Mouse (Mus musculus) hindbrain, embryonic 14.5 days (tissue): ENCODE measurements at regions not wholly inside any gene's neighbourhood (a gene's known extent, or its start where the extent isn't known, plus 50 kb on each side); places are given as distances from the start of the nearest gene placed in this dataset.

Source experiments
- ATAC-seq: fragments of 200-750 bp; cut with Nextera tagmentation; 2 replicates; pipeline ENCODE4 v1.8.0; 2017; ENCODE audit warnings: moderate number of reproducible peaks, mild to moderate bottlenecking, moderate TSS enrichment, moderate library complexity; ENCODE audit not compliant: low FRiP score
- DNase-seq: peaks from one replicate; pipeline ENCODE4 v3.0.0-alpha.2; 2015; ENCODE audit warnings: low spot score
- H3K27ac ChIP-seq: fragments of 300-500 bp; sonication (generic); 2 replicates; pipeline ENCODE4 v1.5.1; 2014; ENCODE audit warnings: mild to moderate bottlenecking, moderate library complexity
- H3K27me3 ChIP-seq: fragments of 300-500 bp; sonication (generic); 2 replicates; pipeline ENCODE4 v1.6.1; 2014; ENCODE audit warnings: mild to moderate bottlenecking, low read length, mixed read lengths; ENCODE audit not compliant: control insufficient read depth, insufficient read depth
- H3K36me3 ChIP-seq: fragments of 300-500 bp; sonication (generic); replicated peaks from 2 replicates; pipeline ENCODE4 v1.6.1; 2014; ENCODE audit not compliant: control insufficient read depth, insufficient read depth
- H3K4me1 ChIP-seq: fragments of 300-500 bp; sonication (generic); replicated peaks from 2 replicates; pipeline ENCODE4 v1.6.1; 2014; ENCODE audit warnings: antibody characterized with exemption, low read length, mixed read lengths; ENCODE audit not compliant: control insufficient read depth, insufficient read depth
- H3K4me2 ChIP-seq: fragments of 300-500 bp; sonication (generic); replicated peaks from 2 replicates; pipeline ENCODE4 v1.6.1; 2014; ENCODE audit warnings: mild to moderate bottlenecking, moderate library complexity
- H3K4me3 ChIP-seq: fragments of 300-500 bp; sonication (generic); replicated peaks from 2 replicates; pipeline ENCODE4 v1.5.1; 2014; ENCODE audit warnings: mild to moderate bottlenecking, low read length
- H3K9ac ChIP-seq: fragments of 300-500 bp; sonication (generic); 2 replicates; pipeline ENCODE4 v1.6.1; 2014
- H3K9me3 ChIP-seq: fragments of 300-500 bp; sonication (generic); 2 replicates; pipeline ENCODE4 v1.6.1; 2016; ENCODE audit warnings: low read length; ENCODE audit not compliant: control insufficient read depth
- WGBS: fragments of 180-500 bp; shearing (Covaris S2); extraction: QIAGEN DNeasy Blood & Tissue Kit; methylation state at CpG from one replicate; pipeline ENCODE4 v1.1.7; 2014; 5-methylcytosine and 5-hydroxymethylcytosine counted together

DNA sequence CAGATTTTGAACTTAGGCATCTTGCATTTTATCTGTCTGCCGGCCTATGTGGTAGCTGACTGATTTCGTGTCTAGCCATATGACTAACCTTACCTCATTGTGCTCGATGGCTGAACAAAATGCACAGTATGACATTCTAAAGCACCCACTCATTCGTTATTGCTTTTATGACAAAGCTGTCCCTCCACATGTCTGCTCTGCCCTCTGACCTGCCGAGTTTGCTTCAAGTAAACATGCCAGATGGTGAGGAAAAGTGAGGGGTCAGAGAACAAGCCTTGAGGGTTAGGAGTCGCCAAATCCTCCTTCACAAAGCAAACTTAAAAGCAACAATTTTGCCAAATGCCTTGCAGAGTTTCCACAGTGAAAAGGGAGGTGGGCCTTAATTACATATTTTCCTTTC lies 196.0 kb upstream of the Elavl2 start:
- Histone ChIP-seq H3K4me3 (no peak overlapping the region), H3K36me3 (no peaks in the 10 kb centered on the region)
- DNase-seq, result no peak

DNA sequence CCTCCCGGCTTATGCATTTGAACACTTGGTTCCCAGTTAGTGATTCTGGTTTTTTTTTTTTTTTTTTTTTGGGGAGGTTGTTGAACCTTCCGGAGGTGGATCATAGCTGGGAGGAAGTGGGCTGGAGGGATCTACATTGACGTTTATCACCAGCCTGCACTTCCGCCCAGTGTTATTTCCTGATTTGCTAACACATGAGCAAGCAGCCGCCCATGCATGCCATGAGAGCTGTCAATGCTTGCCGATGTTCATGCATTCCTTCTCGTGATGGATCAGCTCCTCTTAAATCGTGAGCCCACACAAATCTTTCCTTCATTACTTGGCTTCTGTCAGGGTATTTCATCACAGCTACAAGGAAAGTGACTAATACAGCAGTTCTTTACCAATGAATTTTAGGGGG lies 195.2 kb upstream of the Elavl2 start:
- H3K4me2 ChIP-seq, result no peak overlapping the region
- DNase-seq (no peak), ATAC-seq (no peak)
- H3K27ac ChIP-seq, result no peak overlapping the region
- no peaks in the 10 kb centered on the region for H3K36me3 ChIP-seq
- no peak overlapping the region for H3K4me3 ChIP-seq
- no peaks in the 10 kb centered on the region for H3K9me3 ChIP-seq
- no peaks in the 10 kb centered on the region for H3K4me1 ChIP-seq
- H3K9ac ChIP-seq, result no peak overlapping the region
- 53% methylated on average over 8 of the region's 8 CpGs for WGBS
- H3K27me3 ChIP-seq, result no peaks in the 10 kb centered on the region

More for the DNA sequence above, 196.0 kb upstream of the Elavl2 start:
- no peak overlapping the region for H3K27ac ChIP-seq
- H3K4me2 ChIP-seq, result no peak overlapping the region
- H3K27me3 ChIP-seq, result no peaks in the 10 kb centered on the region
- H3K9me3 ChIP-seq, result no peaks in the 10 kb centered on the region
- no peaks in the 10 kb centered on the region for H3K4me1 ChIP-seq
- 54% methylated on average over 6 of the region's 6 CpGs for WGBS
- ATAC-seq, result no peak
- H3K9ac ChIP-seq, result no peak overlapping the region

DNA sequence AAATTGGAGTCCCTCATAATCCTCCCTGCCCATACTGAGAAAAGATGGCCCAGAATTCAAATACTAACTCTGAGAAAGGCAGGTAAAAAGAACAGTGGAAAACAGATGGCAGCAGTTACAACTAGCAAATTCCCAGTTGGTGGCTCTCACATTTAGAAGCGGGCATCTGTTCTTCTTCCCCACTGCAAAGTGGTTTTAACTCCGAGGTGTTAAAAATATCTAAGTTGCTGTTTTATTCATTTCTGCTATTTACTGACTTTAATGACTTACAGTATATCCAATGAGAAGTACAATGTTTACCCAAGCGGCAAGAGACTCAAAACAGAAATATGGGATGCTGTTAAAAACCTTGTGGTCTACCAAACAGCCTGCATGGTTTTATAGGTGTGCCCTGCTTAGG lies 189.2 kb upstream of the Elavl2 start:
- 76% methylated on average over 3 of the region's 3 CpGs for WGBS
- DNase-seq, result no peak

DNA sequence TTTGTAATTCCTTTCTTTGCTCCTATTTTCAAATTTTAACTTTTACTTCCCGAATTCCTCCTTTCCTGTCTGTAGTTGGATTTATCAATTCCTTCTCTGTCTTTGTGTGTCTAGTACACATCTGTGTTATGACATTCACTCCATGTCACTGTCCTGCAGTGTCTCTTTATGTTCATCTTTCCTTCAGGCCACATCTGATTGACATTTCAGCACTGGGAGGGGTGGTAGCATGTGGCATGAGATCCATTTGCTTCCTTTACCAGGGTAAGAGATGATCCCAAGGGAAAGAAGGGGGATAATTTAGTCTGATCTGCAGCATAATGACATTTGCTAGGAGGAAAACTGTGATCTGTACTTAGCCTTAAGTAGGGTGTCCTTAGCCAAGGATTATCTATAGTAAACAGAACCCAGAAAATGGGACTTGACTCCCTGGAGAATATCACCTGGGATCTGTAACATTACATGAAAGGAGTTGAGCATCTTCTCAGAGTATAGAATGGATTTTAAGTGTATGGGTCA lies 187.0 kb upstream of the Elavl2 start:
- Histone ChIP-seq H3K9me3 (no peaks in the 10 kb centered on the region), H3K9ac (no peak overlapping the region), H3K36me3 (no peaks in the 10 kb centered on the region), H3K4me3 (no peak overlapping the region), H3K4me2 (no peak overlapping the region), H3K27me3 (no peaks in the 10 kb centered on the region), H3K4me1 (no peaks in the 10 kb centered on the region), H3K27ac (no peak overlapping the region)
- ATAC-seq (peak; percentile 57; the same call in 1 of the 2 replicates), DNase-seq (no peak)
- WGBS, result 96% methylated on average over 1 of the region's 1 CpGs

More for the DNA sequence above, 189.2 kb upstream of the Elavl2 start:
- no peak overlapping the region for H3K4me3 ChIP-seq
- no peak overlapping the region for H3K27ac ChIP-seq
- H3K9me3 ChIP-seq, result no peaks in the 10 kb centered on the region
- ATAC-seq, result no peak
- no peaks in the 10 kb centered on the region for H3K4me1 ChIP-seq
- no peaks in the 10 kb centered on the region for H3K27me3 ChIP-seq
- H3K9ac ChIP-seq, result no peak overlapping the region
- no peaks in the 10 kb centered on the region for H3K36me3 ChIP-seq
- H3K4me2 ChIP-seq, result no peak overlapping the region

DNA sequence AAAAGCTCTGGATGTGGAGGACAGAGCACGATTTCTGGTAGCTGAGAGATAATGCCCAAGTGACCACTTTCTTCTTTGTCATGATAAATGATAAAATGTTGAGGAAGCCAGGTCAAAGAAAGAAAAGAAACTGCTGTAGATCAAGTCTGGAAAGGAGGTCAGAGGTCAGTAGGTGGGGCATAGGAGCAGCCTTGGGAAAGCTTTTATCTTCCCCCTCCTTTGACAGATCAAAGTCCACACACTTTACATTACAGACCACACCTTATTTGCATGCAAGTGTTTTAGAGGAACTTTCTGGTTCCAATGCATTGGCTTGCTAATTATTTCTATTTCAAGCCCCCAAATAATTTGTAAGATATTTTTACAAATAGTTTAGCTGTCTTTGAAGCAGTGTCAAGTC lies 182.4 kb upstream of the Elavl2 start:
- no peaks in the 10 kb centered on the region for H3K27me3 ChIP-seq
- no peak overlapping the region for H3K9ac ChIP-seq
- ATAC-seq (no peak), DNase-seq (no peak)
- H3K27ac ChIP-seq, result no peak overlapping the region
- H3K36me3 ChIP-seq, result no peaks in the 10 kb centered on the region
- no peaks in the 10 kb centered on the region for H3K9me3 ChIP-seq
- H3K4me1 ChIP-seq, result no peaks in the 10 kb centered on the region
- WGBS, result 56% methylated on average over 1 of the region's 1 CpGs
- no peak overlapping the region for H3K4me3 ChIP-seq
- no peak overlapping the region for H3K4me2 ChIP-seq

DNA sequence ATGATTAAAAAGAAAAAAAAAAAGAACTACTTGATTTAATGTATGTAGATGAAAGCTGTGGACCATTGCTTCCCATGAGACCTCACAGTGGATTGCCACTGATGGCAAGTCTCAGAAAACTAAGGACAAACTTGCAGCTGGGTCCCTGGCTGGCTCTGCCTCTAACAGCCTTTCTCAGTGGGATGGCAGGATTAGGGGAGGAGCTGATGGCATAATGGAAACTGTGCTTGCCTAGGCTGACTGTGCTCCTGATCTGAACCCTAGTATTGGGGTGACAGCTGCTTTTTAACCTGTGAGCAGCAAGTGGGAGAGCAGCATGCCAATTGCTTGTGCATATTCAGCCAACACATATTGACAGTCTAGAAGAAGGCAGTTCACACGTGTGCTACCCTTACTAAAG lies 156.9 kb upstream of the Elavl2 start:
- Histone ChIP-seq H3K9ac (no peak overlapping the region), H3K27me3 (no peaks in the 10 kb centered on the region), H3K4me2 (no peak overlapping the region), H3K9me3 (no peaks in the 10 kb centered on the region), H3K4me1 (no peaks in the 10 kb centered on the region), H3K36me3 (no peaks in the 10 kb centered on the region), H3K27ac (peak overlapping the region; percentile 20; the same call in 1 of the 2 replicates), H3K4me3 (no peak overlapping the region)
- ATAC-seq, result peak; percentile 64; the same call in 1 of the 2 replicates
- 23% methylated on average over 1 of the region's 1 CpGs for WGBS
- DNase-seq, result no peak

DNA sequence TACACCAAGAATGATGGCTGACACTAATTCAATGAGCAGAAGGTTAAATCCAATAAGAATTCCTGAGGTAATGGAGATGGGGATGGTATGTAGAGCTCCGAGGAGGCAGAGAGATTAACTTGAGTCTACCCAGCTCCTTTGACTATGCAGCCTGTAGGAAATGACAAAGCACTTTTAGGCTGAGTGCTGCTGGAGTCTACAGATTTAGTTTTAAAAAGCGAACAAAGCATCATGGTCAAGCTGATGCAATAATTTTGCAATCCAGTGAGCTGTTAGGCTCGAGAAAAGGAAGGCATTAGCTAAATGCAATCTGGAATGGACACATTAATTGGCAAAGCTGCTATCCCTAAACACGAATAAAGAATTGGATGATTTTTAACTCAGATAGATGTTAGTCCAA lies 156.4 kb upstream of the Elavl2 start:
- Histone ChIP-seq H3K27me3 (no peaks in the 10 kb centered on the region), H3K27ac (no peak overlapping the region), H3K9ac (no peak overlapping the region), H3K4me1 (no peaks in the 10 kb centered on the region), H3K9me3 (no peaks in the 10 kb centered on the region), H3K36me3 (no peaks in the 10 kb centered on the region), H3K4me2 (no peak overlapping the region), H3K4me3 (no peak overlapping the region)
- 54% methylated on average over 4 of the region's 4 CpGs for WGBS
- ATAC-seq, result peak; percentile 57; the same call in 1 of the 2 replicates
- DNase-seq, result no peak

DNA sequence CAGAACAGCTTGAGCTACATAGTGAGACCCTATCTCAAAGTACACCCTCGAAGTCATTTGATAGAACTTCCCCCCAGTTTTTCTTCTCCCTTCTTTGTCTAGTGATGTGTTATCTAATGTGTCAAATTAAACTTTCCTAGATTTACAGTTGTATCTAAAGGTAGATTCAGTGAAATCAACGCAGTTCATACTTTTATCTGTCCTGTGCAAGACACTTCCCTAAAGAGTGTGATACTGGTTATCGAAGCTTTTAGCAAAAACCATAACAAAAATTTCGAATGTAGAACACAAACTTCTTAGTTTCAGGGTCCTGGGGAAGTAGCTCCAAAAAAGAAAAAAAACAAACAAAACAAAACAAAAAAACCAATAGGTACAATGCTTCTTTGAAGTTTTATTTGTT lies 123.8 kb upstream of the Elavl2 start:
- Histone ChIP-seq H3K4me2 (no peak overlapping the region), H3K4me3 (no peak overlapping the region), H3K36me3 (no peaks in the 10 kb centered on the region), H3K9me3 (no peaks in the 10 kb centered on the region), H3K27me3 (no peaks in the 10 kb centered on the region), H3K9ac (no peak overlapping the region), H3K27ac (no peak overlapping the region), H3K4me1 (no peaks in the 10 kb centered on the region)
- ATAC-seq, result no peak
- DNase-seq, result no peak
- WGBS, result 84% methylated on average over 4 of the region's 4 CpGs

DNA sequence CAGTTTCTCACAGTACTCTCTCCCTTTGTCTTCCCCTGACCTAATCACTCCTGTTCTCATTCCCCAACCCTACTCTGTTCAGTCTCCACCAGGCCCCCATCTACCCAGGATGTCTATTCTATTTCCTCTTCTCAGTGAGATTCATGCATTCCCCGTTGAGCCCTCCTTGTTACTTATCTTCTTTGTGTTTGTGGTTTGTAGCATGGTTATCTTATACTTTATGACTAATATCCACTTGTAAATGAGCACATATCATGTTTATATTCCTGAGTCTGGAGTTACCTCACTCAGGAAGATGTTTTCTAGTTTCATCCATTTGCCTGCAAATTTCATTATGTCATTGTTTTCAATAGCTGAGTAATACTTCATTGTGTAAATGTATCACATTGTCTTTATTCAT lies 111.0 kb upstream of the Elavl2 start:
- Histone ChIP-seq H3K4me3 (no peak overlapping the region), H3K4me1 (no peaks in the 10 kb centered on the region), H3K9me3 (no peaks in the 10 kb centered on the region), H3K27me3 (no peaks in the 10 kb centered on the region), H3K4me2 (no peak overlapping the region), H3K27ac (no peak overlapping the region), H3K36me3 (no peaks in the 10 kb centered on the region), H3K9ac (no peak overlapping the region)
- DNase-seq (no peak), ATAC-seq (no peak)
- 76% methylated on average over 1 of the region's 1 CpGs for WGBS

DNA sequence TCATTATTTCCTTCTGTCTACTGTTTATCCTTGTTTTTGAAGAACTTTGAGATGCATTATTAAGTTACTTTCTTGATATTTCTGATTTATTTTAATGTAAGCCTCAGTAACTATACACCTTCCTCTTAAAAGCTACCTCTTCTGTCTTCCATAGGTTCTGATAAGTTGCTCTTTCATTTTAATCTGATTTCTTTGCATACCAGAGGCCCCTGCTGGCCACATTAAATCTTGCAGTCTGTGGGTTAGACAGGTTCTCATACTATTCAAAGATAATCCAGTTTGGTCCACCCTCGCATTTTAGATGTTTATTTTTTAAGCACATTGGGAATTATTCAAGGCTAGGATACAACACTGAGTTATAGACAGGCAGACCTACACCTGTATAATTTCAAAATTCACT lies 109.4 kb upstream of the Elavl2 start:
- no peak for DNase-seq
- Histone ChIP-seq H3K27ac (no peak overlapping the region), H3K27me3 (no peaks in the 10 kb centered on the region), H3K4me1 (no peaks in the 10 kb centered on the region), H3K4me2 (no peak overlapping the region), H3K4me3 (no peak overlapping the region), H3K36me3 (no peaks in the 10 kb centered on the region), H3K9me3 (no peaks in the 10 kb centered on the region), H3K9ac (no peak overlapping the region)
- no peak for ATAC-seq
- WGBS, result 81% methylated on average over 1 of the region's 1 CpGs
